Mouse (Mus musculus) left cerebral cortex, postnatal 36 days (tissue): ENCODE results near the gene Wdr93. TPM values are rescaled to one million over a fixed set of nuclear protein-coding genes. Genes with fewer than 3 reads are reported as not detected.

ENCODE experiments used
- DNase-seq, 2 experiments: peaks; one replicate each; pipeline ENCODE4 v3.0.0; 2021 to 2022; ENCODE audit warnings: low spot score in 2 of 2, mixed read lengths in 1 of 2
- intact Hi-C: fragments of 180-260 bp; cut with DNase I; formaldehyde crosslinking; loops from one replicate; pipeline ENCODE4 v1.15.1; 2025
- total RNA-seq, 2 experiments: library from RNA; stranded (reverse); gene quantifications; 2 replicates each; pipeline ENCODE4 v1.2.3; 2021

Gene Wdr93
- total RNA-seq, 2 experiments from 2014 or later = 0.23 TPM; not detected in 1

DNA sequence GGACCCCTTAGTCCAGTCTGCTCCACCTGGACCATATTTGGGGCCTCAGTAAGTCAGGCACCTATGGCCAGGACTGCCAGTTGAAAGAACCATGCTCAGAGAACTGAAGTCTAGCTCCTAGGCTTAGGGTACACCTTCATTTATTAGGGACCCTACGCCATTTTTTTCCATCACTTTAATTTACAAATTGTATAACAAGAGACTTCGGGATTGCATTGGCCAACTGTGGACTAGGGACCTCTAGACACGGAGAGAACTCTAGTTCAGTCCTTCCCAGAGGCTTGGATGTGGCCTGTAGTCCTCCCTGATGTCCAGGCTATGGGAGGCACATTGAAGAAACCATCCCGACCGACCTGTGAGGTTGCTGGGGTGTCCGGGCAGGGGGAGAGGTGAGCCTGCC is 50.7 kb downstream of the Wdr93 start, which contains the start of gene Mesp1:
Gene Mesp1, minus strand, starts transcription at position 101 of the 400 bp plus-strand sequence.
- intact Hi-C loops = no loop called here
- DNase-seq = no peak

DNA sequence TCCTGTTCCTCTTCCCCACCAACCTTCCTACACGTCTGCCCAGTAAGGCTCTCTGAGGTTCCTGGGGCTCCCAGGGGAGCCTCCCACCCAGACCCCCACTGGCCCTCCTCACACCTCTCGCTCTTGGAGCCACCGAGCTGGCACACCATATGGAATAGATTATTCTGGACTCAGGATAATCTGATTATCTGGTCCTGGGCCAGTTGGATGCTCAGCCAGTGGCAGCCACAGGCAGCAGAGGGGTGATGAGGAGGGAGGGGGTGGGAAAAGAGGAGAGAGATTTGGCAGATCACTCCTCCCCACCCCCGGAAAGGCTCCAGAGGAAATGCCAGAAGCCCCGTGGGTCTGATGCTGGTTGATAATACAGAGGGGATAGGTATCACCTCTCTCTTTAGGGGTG is 55.6 kb downstream of the Wdr93 start:
- intact Hi-C loops = loop anchor here (1.0 kb wide), 1 partner anchor 116 kb away; no protein-coding TSS in a partner anchor
- DNase-seq = no peak

DNA sequence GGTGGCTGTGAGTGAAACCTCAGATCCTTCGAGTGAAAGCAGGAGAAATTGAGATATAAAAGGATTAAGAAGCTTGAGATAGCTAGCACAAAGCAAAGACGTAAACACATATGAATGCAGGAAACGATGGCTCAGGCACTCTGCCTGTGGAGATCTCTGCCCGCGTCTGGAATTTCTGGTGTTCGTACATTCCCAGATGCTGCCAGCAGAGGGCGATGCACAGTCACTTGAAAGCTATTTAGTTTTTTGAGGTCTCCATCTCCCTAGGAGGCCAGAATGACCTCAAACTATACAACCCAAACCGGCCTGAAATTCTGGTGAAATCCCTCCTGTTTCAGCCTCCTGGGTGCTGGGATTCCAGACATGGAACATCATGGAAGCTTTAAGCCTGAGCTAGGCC is 56.1 kb downstream of the Wdr93 start:
- intact Hi-C loops = loop anchor here (1.0 kb wide), 1 partner anchor 115 kb away; no protein-coding TSS in a partner anchor

DNA sequence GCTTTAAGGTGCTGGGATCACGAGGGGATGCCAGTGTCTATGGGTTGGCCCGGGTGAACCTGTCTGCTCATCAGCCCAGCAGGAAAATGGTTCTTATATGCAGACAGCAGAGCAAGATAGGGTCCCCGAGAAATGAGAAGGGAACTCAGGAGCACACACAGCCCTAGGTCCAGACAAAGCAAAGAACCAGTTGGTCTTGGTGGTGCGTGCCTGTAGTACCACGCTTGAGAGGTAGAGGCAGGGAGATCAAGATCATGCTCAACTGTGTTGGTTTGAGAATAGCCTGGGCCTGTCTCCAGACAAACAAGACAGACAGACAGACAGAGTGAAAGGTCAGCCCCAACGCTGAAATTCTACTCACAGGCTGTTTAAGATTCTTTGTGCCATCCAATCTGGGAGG is 56.5 kb downstream of the Wdr93 start:
- DNase-seq = no peak
- intact Hi-C loops = loop anchor here (1.0 kb wide), 1 partner anchor 115 kb away; no protein-coding TSS in a partner anchor

More for the DNA sequence above, 56.1 kb downstream of the Wdr93 start:
- peak; percentile 67 to 75 for DNase-seq

DNA sequence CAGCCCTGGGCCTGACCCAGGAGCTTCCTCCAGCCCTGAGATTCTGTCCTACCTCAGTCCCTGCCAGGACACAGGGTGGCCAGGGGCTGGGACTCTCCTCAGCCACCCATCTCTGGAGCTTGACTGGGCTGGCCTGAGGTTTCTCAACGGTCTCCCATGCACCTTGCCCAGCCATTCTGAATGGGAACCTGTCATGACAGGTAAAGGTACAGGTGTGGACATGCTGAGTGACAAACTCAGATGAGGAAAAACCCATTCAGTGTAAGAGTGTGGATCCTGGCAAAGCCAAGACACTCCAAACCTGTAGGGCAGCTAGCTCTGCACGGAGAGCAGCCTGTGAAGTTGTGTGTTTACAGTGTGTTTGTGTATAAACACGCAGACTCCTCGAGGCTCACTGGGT is 57.4 kb downstream of the Wdr93 start:
- intact Hi-C loops = no loop called here
- no peak for DNase-seq

DNA sequence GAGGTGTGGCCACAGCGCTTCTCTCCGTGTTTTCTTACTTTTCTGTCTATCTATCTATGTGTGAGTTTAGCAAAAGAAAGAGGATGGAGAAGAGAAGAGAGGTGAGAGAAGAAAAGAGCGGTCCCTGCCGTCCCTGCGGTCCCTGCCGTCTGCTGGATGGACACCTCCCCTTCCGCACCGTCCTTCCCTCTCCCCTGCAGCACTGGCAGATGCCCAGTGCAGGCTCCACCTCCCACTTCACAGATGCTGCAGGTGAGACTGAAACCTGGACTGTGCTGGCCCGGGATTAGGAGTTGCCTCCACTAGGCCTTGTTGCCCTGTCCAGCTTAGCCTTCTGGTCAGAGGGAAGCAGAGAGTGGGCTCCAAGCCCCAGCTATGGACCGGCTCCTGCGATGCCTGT is 58.4 kb downstream of the Wdr93 start:
- intact Hi-C loops = no loop called here
- DNase-seq = no peak

DNA sequence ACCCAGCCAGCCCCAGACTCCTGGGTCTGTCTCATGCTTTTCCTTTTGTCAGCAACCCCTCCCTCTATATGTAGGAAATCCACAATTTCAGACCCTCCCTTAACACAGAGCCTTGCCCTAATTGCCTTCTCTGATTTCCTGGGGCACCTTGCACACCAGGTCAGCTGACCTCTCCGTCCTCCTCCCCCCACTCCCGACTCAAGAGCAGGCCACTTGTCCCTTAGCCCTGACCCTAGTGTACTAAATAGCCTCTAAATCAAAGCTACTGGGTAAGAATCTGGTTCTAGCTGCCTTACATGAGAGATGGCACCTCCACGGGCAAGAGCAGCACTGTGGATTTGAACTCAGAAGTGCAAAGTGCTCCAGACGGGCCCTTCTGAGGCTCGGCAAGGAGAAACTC is 59.1 kb downstream of the Wdr93 start:
- no peak for DNase-seq
- intact Hi-C loops = no loop called here

DNA sequence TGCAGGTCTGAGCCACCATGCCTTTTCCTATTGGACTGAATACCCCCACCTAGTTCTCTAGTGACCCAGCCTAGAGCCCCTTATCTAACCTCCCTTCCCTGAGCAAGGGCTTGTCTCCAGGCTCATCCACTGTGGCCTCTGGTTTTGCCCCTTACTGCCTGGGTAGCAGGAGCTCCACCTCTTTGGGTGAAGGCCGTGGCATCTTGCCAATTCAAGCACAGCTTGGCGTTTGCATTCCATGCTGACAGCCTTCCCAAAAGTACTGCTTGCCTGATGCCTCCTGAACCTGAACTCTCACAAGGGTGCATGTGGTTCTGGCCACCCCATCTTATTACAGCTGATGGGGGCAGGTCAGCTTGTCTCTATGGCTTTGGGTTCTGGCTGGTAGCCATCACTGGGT is 60.9 kb downstream of the Wdr93 start:
- intact Hi-C loops = no loop called here
- no peak for DNase-seq

DNA sequence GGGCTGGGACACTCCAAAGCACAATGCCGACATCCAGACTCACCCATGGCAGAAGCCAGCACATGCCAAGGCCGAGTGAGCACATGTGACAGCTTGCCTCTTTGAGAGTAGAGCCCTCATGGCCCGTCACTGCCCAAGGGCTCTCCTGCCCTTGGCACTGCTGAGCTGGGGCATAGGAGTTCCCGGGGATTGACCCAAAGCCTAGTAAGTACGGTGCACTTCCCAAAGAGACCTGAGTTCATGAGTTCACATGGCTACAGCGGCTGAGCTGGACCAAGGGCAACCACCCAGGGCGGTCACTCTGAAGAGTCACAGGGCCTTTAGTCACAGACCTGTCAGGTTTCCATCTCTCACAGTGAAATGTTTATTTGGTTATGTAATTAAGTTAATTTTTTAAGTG is 65.6 kb downstream of the Wdr93 start:
- intact Hi-C loops = no loop called here
- DNase-seq = no peak

DNA sequence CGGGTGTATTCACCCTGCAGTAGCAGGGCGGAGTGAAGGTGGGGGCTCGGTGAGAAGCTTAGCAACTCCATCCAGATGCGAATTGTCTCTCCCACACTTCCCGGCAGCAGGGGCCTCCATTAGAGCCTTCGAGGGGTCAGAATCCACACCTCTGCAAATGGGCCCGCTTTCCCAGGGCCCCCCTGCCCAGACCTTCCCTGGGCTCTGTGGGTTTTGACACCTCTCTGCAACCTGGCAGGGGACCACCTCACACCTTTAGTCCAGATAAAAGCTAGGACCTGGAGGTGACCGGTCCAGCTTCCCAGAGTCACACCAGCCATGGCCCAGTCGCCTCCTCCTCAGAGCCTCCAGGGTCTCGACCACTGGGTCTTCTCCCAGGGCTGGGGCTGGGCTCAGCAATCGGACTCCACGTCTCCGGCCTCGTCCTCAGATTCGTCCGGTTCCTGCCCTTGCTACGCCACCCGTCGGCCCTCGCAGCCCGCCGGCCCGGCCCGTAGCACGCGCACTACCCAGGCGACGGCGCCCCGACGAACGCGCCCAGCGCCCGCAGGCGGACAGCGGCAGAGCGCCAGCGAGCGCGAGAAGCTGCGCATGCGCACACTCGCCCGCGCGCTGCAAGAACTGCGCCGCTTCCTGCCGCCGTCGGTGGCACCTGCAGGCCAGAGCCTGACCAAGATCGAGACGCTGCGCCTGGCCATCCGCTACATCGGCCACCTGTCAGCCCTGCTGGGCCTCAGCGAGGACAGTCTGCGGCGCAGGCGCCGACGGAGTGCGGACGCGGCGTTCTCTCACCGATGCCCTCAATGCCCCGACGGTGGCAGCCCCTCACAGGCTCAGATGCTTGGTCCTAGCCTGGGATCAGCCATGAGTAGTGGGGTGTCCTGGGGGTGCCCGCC is 67.9 kb downstream of the Wdr93 start, which contains the start of gene Mesp2:
Gene Mesp2, plus strand, starts transcription at position 117 of the 896 bp plus-strand sequence.
- DNase-seq = peak; percentile 65 to 79
- intact Hi-C loops = no loop called here

DNA sequence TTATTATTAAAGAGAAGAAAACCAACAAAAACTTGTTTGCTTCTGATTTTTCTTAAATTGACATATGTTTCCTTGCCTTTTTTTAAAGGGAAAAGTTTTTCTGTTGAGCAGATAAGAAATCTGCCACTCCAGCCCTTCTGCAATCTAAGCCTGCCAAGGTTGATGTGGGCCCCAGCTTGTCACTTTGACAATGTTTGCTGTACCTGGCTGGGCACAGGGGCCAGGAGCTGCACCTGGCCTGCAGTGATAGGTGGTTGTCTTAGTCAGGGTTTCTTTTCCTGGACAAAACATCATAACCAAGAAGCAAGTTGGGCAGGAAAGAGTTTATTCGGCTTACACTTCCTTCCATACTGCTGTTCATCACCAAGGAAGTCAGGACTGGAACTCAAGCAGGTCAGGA is 70.4 kb downstream of the Wdr93 start:
- intact Hi-C loops = no loop called here
- no peak for DNase-seq

DNA sequence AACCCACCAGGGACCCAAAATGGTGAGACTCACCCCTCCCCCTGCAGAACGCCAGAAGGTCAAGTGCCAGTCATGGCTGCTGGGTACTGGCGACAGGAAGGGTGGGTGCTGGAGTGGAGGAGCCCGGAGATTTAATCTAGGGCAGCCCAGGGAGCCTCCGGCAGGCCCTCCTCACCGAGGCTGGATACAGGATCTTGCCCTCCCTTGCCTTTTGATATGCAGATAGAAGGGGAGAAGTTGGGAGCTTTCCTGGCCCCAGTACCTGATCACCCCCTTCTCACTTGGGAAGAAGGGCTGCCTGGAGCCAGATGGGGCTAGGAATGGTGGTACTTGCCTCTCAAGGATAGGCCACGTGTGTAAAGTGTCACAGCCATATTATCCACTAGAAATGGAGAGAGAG is 75.4 kb downstream of the Wdr93 start:
- no peak for DNase-seq
- intact Hi-C loops = no loop called here

DNA sequence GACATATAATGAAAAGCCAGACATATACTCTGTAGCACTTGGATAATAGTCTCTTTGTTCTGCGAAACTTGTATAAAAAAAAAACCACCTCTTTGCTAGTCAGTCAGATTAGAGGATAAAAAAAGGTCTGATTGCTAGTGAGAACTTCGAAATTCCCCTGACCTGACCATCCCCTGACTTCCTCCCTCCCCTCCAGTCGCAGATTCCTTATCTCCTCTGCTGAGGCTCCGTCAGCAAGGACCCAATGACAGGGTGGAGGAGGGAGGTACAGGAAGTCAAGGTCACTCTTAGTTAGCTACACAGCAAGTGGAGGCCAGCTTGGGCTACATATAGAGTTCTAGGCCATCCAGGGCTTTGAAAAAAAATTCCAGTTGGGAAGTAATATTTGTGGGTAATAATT is 76.6 kb downstream of the Wdr93 start:
- DNase-seq = no peak
- intact Hi-C loops = no loop called here

DNA sequence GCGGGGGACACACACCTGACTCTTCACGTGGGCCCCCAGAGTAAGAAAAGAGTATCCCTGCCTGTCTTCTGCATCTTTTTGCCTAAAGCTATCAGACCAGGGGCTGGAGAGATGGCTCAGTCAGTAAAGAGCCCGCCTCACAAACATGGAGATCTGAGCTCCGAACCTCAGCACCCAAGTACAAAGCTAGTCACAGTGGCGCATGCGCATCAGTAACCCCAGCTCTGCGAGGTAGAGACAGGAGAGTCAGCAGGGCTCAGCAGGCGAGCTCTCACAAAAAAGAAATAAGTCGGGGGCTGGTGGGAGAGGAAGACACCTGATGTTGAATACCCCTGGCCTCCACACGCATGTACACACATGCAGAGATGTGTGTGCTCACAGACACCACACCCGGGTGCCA is 77.0 kb downstream of the Wdr93 start:
- intact Hi-C loops = no loop called here

DNA sequence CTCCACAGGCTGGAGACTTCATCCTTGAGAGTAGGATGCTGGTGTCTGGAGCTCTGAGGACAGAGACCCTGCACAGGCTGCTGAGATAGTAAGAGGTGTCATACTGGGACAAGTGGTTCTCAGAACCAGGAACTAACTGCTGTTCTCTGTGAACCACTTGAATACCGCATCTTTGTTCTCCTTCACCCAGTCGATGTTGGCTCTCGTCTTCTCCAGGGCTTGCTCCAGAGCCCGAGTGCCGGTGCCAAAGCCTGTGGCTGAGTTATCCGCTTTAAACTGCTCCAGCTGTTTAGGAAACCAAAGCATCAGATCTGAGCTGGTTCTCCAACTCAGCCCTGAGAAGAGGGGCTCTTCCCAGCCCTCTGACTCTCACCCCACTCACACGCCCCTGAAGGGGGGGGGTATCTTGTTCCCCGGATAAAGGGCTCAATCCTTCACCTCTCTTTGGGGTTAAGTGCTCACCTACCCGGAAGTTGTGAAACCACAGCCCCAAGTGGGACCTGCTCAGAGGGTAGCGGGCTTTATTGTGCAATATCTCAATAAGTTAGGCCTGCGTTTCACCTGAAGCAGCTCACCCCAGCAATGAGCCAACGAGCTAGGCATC is 79.2 kb downstream of the Wdr93 start:
- intact Hi-C loops = no loop called here
- no peak for DNase-seq

More for the DNA sequence above, 77.0 kb downstream of the Wdr93 start:
- no peak for DNase-seq

DNA sequence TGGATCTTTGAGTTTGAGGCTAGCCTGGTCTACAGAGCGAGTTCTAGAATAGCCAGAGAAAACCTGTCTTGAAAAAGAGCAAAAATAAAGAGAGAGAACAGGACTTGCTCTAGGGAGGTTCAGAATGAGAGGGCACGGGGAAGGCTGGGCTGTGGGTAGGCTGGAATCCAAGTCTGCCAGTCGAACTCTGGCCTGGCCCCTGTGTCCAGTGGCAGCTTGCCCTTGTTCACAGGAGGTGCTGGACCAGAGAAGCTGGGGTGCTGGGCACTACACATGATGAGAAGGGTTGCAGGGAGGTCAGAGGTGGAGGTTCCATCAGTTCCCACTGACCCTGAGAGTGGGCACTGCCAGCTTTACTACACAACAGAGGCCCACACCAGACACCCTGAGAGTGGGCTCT is 85.4 kb downstream of the Wdr93 start:
- no peak for DNase-seq
- intact Hi-C loops = no loop called here

DNA sequence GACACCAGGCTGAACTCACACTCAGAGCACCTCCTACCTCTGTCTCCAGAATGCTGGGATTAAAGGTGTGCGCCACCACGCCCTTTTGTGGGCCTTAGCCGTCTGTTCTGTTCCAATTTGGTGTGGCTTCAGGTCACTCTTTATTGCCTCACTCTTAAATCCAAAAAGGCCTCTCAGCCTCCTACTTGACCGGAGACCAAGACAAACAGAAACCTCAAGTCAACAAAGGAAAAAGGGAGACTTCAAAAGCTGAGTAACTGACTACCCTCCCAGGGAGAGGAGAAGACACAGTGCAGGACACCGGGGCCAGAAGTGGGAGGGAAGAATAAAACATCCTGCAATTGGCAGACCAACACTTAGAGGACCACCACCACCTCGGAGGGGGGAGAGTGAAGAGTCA is 88.2 kb downstream of the Wdr93 start:
- intact Hi-C loops = no loop called here
- no peak for DNase-seq

DNA sequence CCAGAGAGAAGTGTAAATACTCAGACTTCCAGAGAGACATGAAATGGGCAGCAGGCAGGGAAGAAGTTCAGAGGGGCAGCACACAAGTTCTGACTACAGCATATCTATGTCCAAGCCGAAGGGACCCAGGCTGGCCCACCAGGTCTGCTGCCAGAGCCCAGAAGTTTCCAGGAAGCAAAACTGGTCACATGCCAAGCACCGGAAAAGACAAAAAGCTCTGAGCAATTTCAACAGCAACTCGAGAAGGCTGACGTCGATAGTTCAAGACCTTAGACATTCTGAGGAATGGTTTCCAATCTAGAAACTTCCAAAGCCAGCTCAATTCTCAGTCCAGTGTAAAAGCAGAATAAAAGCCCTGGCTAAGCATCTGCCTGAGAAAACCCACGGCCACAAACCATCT is 88.6 kb downstream of the Wdr93 start:
- intact Hi-C loops = no loop called here
- DNase-seq = no peak

DNA sequence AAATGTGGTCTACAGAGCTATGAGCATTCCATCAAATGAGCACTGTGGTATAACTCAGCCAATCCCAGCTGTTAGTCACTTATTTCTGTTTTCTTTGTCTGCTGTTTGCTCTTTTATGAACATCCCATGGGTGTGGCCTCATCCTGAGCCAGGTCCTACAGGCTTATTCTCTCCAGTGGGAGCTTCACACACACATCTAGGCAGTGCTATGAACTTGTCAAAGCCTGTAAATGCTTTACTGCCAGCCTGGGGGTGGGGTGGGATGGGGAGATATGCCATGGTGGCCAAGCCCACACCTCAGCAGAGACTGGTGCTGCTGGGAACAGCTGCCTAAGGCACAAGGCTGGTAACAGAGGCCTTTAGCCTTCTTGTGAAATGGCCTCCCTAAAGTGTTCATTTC is 90.0 kb downstream of the Wdr93 start:
- no peak for DNase-seq
- intact Hi-C loops = no loop called here

DNA sequence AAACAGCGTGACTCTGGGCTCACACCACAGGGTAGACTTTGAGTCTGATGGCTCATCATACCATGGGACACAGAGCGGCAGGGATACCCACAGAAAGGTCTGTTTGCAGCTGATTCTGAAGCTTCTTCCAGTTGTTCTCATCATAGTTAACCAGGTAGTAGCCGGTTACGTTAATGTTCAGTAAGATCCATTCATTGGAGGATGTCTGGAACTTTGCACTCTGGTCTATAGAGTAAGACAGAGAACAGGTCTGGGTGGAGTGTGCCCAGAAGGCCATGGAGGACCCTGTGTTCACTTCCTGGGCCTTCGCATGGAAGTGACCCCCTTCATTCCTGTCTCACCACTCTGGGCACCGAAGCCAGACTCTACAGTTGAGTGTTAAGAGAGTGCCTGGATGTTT is 92.2 kb downstream of the Wdr93 start:
- DNase-seq = no peak
- intact Hi-C loops = no loop called here
